Mouse (Mus musculus): ENCODE measurements around the gene Dlg2. TPM values are rescaled to one million over a fixed set of nuclear protein-coding genes. Genes with fewer than 3 reads are reported as not detected.
A peak's percentile ranks its signal among the peaks of the same experiment; 100 is the strongest.

Dlg2 gene
- total RNA-seq, 1 experiment from 2014 or later = 71.9 TPM

DNA sequence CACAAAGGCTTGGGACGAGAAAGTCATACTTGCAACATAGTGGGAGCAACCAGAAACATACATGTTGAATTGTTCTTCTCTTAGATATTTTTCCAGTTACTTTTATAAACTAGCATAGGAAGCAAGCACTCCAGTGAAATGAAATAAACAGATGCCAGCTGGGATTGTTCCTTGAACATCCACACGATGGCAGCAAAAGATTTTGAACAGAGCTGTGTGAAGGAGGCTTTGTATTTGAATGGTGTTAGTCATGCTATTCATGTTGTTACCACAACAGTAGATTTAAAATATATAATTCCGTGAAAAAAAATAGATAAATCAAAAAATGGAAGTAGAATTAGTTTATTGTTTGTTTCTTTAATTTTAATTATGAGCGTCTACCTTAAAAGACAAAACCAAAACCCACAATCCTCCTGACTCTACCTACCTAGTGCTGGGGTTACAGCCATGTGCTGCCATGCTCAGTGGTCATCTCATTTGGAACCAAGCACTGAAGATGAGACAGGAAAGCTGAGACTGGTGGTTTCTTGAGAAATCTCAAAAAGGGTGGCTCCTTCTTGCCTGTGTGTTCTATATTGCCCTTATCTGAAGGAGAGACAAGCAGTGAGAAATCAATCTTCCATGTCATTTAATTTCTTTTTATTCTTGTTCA lies 1626.5 kb downstream of the Dlg2 start:
- peak; percentile 57 for DNase-seq

DNA sequence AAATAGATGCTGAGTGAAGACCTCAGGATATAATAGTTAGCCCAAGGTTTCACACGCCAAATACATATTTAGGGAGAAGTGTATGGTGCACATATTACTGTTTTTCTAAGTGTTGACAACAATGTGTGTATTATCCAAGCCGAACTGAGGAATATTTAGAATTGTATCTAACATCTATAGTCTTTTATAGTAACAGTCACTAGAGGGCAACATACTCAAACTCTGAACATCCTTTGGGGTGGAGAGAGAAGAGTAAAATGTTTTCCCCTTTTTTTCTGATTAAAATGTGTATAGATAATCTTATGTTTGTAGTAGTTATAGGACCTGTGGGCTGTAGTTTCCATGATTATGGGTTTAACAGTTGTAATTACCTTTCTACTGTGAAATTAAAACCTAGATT lies 1629.0 kb downstream of the Dlg2 start:
- DNase-seq = no peak

DNA sequence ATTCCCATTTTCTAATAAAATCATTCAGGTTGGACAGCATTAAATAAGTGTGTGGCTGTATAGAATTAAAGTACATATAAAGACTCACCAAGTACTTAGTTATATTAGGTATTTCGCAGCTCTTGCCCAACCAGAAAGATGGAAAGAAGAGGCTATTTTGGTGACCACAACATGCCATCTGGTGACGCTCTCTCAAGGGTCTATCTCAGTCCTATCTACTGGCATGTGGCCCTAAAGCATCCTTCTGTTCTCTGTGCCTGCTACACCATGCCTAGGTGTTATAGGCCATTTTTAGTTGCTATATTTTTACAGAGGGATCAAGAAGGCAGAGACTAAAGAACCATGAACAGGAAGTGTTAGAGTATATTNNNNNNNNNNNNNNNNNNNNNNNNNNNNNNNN lies 1629.5 kb downstream of the Dlg2 start:
- no peak for DNase-seq

DNA sequence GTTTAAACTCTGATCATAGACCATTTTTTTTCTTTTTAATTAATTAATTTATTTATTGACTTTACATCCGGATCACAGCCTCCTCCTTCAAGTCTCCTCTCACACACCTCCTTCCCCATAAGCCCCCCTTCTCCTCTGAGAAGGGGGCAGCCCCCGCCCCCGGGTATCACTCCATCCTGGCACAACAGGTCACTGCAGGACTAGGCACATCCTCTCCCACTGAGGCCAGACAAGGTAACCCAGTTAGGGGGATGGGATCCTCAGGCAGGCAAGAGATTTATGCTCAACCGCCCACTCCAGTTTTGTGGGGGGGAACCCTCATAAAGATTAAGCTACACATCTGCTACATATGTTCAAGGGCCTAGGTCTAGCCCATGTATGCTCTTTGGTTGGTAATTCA lies 1636.6 kb downstream of the Dlg2 start:
- DNase-seq = no peak

DNA sequence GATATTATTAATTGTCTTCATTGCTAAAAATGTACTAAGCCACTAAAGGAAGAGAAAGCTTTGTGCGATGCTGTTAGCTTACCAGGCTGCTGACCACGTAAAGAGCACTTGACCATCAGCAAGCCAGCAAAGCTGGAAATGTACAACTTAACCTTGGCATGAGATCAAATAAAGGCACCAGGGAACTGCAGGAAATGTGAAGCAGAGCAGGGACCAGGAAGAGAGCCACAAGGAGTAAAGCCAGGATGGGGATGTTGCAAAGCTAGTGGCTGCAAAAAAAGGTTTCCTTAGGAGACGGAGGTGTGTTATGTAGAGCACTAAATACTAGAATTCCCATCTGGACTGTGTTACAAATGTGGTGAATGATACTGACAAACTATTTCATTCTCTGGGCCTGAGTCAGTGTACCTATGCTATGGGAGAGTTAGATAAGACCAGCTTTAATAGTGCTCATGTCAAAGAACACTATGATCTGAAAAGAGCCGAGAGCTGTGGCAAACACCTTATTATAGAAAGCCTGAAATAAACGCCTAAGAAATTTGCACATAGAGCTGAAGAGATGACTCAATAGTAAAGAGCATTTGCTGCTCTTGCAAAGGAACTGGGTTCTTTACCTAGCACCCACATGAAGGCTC lies 1638.9 kb downstream of the Dlg2 start:
- peak; percentile 5 for DNase-seq

DNA sequence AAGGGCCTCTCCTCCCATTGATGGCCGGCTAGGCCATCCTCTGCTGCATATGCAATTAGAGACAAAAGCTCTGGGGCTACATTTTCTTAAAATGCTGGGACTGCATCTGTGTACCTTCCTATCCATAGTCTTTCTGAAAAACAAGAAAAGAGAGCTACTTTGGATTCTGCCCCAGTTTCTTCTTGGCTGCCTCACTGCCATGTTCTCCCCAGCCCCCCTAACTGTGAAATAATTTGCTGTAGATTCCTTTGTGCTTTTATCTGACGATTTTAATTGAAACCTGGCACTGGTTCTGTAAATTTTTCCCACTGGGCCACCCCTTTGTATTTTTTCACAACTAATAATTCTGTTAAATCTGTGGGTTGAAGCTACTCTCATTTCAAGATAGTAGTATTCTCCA lies 1646.8 kb downstream of the Dlg2 start:
- no peak for DNase-seq

DNA sequence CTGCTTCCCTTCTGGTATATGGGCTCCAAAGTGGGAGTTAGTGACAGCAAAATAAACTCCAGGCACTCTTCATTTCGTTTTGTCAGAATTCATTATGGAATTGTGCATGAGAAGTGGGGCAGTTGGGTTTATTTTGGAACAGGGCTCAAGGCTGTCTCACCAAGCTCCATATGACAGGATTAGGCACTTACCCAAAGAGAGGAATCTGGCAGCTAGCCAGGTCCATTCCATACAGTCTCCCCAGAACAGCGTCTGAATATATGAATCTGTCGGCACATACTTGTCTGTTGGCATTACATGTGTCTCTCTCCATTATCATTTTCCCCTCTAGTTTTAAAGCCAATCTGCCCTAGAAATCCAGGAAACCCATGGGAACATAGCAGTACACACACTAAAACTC lies 1649.4 kb downstream of the Dlg2 start:
- DNase-seq = no peak

DNA sequence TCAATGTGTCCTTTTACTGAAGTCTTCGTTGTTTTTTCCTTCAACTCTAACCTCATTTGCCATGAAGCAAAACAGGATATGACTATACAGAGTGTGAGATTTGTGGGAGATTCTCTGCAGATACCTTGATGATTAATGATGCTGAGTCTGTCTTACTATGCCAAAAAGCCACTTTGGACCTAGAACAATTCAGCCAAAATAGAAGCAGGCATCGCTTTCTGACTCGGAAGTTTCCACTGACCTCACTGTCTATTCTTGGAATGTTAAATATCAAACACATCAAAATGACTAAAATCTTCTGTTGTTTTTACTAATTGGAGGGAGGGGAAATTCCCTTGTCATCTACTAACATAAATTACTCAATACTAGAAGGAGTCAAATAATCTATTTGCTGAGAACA lies 1657.8 kb downstream of the Dlg2 start:
- no peak for DNase-seq

DNA sequence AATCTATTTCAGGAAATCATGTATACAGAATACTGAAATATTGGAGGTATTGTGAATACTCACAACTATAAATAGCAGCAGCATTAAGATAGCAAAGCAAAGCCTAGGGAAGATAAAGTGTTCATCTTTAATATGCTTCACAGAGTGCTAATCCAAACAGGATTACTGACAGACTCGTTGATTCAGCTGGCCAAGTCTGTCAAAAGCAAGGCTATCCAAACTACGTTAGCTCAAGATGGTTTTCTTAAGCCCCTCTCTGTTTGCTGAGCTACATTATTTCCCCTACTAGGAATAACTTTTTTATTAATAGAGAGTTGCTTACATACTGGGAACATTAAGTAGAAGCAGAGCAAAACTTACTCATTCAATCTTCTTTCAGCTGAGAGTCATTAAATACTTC lies 1659.2 kb downstream of the Dlg2 start:
- DNase-seq = no peak

DNA sequence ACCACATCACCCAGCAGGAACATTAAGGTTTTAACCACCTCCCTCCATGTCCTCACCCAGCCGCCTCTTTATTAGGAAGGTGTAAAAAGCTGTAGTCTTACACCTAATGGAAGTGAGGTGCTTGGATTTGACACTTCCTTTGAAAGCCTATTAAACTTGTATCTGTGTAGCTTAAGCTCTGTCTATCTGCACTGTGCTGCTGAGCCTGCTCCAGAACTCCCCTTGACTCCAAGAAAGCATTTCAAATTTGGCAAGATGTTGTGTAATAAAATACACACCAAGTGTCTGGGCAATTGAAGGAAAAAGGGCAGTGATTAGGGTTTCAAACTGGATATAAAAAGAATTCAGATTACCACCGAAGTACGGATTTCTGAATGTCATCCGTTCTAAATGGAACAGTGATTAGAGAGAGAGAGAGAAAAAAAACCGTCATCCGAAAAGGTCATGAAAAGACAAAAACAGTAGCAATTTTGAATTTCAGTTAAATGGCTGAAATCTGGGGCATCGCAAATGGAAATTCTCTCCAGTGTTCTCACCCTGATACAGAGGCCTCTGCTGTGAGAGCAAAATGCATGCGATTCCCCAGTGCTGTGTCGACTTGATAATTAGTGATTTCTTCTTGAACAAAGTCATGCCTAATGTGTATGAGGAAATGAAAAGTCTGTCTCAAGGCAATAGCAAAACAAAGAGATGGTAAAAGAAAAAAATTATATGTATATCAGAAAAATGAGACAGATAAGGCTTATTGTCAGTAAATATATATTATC lies 1663.8 kb downstream of the Dlg2 start:
- DNase-seq = no peak

DNA sequence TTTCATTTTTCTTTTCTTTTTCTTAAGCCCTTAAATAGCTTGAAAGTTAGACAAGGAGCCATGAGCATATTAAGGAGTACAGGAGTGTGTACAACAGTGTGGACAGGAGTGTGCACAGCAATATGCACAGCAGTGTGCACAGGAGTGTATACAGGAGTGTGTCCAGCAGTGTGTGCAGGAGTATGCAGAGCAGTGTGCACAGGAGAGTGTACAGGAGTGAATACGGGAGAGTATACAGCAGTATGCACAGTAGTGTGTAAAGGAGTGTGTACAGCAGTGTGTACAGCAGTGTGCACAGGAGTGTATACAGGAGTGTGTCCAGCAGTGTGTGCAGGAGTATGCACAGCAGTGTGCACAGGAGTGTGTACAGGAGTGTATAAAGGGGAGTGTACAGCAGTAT lies 1671.0 kb downstream of the Dlg2 start:
- no peak for DNase-seq

DNA sequence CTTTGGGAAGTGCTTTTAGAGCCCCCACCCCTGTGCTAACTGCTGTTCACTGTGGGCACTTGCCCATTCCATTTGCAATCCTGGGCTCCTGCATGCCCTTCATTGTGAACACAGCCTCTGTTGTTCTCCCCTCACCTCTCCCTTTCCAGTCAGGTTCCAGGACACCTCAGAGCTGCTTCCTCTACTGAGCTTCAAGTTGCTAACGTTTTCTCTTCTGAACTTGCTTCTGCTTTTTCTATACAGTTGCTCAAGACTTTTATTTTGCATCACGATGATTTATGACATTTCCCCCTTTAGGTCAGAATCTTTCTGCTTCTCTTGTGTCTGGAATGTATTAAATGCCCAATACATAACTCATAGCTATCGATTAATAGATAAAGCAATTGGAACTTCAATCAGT lies 1674.3 kb downstream of the Dlg2 start:
- DNase-seq = no peak

DNA sequence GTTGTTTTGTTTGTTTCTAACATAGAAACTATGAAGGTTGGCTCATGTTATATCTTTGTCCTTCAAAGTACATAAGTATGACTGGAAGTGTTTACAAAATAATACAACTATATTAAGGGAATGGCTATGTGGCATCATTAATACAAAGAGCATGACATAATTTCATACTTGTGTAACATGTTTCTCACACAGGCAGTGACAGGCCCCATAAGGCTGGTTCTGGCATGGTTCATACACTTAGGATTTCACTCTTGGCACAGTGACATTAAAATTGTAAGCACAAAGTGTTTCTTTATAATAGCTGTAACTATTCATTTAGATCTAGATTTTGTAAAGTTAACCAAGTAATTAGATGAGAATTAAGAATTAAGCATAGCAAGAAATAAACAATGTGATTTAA lies 1678.1 kb downstream of the Dlg2 start:
- DNase-seq = no peak

DNA sequence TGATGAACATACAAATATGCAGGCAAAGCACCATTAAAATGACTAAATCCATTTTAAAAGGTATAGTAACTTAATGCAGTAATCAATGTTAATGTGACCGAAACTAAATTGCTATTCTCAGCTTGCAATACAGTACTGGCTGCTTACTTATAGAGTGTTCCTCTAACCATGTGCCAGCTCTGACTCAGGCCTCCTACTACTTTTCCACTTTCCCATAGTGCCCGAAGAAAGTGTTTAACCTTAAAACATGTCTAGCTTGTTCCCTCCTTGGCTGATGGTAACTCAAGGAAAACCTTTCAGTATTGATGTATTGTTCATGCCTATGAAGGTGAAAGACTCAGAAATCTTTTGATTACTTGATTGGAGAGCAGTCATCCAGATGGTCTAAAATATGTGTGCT lies 1686.7 kb downstream of the Dlg2 start:
- no peak for DNase-seq

DNA sequence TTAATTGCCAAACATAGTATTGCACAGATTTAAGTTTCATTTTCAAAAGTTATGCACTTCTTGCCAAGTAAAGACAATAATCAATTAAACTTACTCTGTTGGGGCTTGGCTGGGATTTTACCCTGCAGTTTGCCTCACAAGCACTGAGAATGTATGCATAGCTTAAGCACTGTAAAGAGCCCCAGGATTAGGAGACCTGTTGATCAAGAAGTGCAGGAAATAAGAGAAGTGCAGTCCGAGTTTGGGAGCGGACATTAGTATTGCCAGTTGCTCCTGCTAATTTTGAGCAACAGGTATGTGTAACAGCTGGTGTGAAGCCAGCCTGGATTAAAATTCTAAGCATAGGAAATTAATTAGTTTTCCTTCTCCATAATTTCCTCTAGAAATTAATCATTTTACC lies 1687.8 kb downstream of the Dlg2 start:
- DNase-seq = no peak

DNA sequence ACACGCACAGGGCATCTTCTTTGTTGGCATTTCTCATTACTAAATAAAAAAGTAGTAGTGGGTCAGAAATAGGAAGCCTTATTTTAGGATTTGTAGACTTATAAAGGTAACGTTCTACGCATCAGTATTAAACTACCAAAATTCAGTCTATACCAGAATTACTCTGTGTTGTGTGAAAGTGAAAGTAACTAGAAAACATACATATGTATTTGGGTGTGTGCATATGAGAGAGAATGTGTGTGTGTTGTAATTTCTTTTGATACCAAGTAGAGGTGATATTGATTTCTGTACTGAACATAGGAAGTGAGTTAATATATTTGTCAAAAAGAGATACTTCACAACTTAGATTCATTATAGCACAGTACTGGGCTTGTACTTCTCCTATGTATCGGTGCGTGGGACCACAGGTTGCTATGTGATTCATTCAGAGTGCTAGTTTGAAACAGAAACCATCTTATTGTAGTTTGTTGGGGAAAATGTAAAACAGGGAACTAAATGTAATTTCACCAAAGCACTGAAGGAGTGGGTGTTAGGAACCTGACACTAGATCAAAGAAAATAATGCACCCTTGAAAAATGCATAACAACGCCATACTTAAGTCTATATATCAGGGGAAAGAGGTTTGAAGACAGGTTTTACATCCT lies 1688.5 kb downstream of the Dlg2 start:
- no peak for DNase-seq

DNA sequence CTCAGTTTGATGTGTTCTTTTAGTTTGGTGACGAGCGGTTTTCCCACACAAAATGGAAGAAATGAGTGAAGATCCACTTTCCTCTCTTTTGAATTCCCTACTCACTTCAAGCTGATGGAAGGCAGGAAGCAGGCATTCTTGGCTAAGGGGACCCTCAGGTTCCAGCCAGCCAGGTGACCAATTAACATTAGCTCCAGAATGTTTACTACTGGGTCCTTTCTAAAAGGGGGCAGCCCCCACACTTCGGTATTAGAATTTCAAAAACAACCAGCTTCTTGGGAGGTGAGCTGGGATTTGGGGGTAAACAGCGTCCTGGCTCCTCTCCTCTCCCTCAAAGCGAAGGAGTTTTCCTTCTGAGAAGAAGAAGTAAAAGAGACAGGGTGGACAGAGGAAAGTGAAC lies 1703.6 kb downstream of the Dlg2 start:
- DNase-seq = no peak

DNA sequence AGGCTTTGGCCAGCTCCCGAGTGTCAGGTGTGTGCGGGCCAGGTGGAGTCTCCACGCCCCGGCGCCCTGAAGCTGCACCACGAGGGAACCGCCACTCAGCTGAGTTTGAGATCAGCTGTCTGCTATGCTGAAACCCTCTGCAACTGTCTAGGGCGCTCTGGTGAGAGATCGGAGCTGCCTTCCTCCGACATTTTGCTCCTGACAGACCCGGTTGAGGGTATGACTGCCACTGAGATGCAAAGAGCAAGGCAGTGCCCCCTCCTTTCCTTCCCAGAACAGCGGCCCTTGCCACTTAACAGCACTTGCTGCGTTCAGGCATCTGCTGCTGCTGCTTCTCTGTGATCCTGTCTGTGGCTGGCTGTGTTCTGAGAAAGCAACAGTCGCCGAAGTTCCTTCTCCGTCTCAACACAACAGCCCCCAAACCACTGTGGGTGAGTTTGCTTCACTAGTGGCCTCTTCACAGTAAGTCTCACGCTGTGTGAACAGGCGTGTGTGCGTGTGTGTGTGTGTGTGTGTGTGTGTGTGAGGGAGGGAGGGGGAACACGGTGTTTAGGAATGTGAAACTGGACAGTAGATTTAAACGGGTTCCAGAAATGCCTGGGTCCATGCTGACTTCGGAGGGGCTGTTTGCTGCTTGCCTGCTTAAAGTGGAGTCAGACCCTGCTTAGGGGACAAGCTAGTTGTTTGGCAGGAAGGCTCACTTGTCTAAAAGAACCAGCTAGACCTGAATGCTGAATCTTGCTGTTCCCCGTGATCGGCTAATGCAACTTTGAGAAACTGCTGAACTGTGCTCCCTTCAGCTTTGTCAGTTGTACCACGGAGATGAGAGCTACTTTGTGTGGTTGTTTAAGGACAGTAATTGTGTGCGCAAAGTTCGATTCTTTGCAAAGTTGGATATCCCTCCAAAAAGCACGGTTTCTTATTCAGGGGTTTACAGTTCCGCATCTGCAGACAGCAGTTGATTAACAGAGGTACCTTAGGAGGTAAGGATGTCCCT lies 1704.4 kb downstream of the Dlg2 start:
- DNase-seq = peak; percentile 17

DNA sequence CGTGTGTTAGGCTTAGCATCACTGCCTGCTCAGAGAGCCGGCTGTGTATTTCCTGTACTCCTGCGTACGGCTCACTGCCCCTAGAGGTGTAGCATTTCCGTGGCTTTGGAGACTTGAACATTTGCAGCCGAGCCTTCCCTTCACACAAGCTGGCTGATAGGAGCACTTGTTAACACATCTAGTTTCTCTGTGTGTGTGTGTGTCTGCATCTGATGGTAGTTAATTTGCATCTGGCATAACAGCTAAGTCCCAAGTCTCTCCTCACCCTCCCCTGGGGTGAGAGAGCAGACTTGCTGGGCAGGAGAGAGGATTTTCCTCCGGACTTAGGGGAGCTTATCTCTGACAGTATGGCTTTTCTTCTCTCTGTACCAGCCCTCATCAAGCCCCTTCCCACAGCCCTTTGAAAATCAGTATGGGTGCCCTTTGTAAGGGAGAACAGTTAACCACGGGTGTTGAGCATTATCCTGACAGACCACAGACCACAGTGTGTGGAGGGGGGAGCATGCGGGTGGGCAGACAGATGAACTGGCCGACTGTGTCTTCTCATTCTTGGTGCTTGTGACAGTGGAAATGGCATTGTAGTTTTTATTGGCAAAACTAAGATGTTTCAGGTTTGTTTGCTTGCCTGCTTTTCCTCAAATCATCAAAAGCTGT lies 1705.6 kb downstream of the Dlg2 start:
- no peak for DNase-seq

DNA sequence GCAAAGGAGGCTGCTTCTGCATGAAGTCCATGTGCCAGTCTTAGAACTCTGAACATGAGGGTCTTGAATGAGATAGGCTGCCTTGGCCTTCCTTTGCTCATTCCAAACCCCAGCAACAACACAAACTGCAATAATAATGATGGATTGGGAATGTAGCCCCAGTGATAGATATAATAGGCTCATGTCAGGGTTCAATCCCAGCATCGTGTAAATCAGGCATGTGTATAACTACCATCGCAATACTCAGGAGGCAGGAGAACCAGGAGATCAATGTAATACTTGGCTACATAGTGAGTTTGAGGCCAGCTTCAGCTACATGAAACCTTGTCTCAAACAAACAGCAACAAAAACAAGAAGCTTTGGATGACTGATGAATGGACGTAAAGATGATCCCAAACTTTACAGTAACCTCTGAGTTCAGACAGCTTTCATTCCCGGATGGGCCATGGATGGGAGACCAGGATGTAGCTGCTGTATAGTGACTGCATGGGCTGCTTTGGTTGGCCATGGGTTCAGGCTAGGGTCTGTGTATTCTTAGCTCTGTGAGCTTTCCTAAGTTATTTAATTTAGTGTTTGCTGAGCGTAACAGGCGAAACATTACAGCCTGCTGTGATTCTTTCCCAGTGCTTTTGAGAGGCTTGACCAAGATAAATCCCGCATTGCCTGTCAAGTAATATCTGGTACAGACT lies 1708.0 kb downstream of the Dlg2 start:
- DNase-seq = no peak

DNA sequence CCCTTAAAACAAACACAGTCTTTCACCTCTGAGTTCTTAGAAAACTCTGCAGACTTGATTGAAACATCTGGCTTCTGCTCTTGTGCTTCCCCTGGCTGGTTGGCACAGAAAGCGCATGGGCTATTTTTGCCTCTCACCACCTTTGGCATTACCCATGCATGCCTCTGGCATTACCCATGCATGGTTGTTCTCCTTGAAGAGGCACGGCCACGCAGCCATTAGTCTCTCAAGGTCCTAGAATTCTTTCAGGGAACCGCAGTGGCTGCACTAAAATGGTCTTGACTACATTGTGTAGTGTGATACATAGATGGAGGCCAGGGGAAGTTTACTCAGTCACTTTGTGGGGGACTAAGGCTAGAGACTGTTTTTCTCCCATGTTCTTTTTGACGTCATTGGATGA lies 1709.9 kb downstream of the Dlg2 start:
- DNase-seq = no peak

All from adrenal gland, postnatal 14 days (tissue).